Mouse (Mus musculus) T-cell, adult 2 months (primary cell): ENCODE measurements around the gene Hspa4l.

Experiments used
- DNase-seq: peaks from one replicate; pipeline ENCODE4 v3.0.0; 2022; ENCODE audit warnings: low spot score

Hspa4l gene

GRCm38 (mm10) chr3:40744024-40744835 is at the start of gene Hspa4l:
Gene Hspa4l (plus strand): TSS chr3:40744495.
- DNase-seq: no peak

GRCm38 (mm10) chr3:40695162-40695561 is 49.1 kb upstream of the Hspa4l start:
- DNase-seq: no peak

DNA sequence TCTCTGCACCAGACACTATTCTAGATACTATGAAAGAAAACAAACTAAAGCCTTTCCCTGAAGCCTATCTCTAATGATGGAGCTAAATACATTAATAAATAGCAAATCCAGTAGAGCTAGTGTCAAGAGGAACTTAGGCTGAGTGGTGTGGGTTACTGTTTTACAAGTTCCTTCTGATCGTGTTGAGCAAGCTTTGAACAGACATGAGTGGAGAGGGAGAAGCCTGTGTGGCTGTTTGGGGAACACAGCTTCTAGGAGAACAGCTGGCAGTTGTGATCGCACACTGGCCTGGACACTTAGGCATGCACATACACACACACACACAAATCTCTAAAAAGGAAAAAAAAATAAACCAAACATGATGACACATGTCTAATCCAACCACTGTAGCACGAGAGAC is 45.5 kb upstream of the Hspa4l start:
- DNase-seq: no peak

- DNase-seq: no peak
These were observed 39.4 kb upstream of the Hspa4l start for GRCm38 (mm10) chr3:40704816-40705430.

DNA sequence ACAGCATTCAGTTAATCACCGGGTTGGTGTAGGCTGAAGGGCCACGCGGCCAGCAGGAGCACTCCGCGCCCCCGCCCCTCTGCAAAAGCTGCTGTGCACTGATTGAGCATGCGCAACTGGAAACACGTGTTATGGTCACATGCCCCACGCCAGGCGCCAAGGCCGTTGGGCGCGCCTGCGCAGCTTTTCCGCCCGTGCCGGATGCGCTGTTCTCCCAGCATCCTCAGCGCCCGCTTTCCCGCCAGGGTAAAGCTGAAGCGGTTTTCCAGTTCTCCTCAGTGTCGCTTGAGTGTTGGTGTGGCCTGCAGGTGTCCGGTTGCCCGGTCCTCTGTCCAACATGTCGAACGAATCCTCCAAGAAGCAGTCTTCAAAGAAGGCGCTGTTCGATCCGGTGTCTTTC is 35.6 kb upstream of the Hspa4l start, which contains the start of gene Slc25a31:
Slc25a31 (plus strand) TSS at position 201 of the 400 bp plus-strand sequence.
- DNase-seq: no peak

- DNase-seq: no peak
These were observed 28.2 kb upstream of the Hspa4l start for GRCm38 (mm10) chr3:40716056-40716455.

DNA sequence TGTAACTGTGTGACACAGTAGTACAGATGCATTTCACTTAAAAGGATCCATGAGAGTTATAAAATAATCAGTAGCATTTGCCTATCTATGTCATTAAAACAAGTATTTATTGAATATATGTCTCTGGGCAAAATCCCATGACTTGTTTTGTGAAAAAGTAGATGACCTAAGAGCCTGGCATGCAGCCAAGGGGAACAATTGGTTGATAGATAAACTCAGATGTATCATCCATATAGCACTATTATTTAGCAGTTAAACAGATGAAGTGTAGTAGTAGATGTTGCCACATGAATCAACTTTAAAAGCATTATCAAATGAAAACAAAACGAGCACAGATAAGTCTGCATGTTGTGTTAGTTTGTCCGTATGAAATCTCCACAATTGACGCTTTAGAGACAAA is 25.3 kb upstream of the Hspa4l start:
- DNase-seq: no peak

DNA sequence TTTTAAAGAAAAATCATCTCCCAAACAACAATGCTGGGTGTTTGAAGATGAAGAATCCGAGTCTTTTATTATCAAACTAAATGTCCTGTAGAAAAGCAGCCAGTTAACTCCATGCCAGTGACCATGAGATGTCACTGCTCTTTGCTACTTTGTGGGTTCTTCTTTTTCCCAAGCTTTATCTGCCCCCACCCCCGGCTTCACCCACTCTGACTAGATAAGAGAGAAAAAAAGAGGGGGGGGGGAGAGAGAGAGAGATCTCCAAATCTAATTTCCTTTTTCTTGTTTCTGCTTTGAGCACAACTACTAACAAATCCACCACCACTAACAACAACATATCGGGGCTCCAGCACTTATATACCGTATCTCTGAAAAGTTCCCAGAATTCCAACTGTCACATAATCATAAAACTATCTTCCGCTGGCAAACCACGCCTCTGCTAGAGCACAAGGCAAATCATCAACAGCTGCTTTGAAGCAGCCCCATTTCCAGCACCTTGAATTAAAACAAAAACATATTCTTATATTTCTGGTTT is 5.8 kb upstream of the Hspa4l start:
- DNase-seq: no peak

- peak; percentile 86 for DNase-seq
These were observed 753 bp downstream of the Hspa4l start for GRCm38 (mm10) chr3:40744836-40745660.

DNA sequence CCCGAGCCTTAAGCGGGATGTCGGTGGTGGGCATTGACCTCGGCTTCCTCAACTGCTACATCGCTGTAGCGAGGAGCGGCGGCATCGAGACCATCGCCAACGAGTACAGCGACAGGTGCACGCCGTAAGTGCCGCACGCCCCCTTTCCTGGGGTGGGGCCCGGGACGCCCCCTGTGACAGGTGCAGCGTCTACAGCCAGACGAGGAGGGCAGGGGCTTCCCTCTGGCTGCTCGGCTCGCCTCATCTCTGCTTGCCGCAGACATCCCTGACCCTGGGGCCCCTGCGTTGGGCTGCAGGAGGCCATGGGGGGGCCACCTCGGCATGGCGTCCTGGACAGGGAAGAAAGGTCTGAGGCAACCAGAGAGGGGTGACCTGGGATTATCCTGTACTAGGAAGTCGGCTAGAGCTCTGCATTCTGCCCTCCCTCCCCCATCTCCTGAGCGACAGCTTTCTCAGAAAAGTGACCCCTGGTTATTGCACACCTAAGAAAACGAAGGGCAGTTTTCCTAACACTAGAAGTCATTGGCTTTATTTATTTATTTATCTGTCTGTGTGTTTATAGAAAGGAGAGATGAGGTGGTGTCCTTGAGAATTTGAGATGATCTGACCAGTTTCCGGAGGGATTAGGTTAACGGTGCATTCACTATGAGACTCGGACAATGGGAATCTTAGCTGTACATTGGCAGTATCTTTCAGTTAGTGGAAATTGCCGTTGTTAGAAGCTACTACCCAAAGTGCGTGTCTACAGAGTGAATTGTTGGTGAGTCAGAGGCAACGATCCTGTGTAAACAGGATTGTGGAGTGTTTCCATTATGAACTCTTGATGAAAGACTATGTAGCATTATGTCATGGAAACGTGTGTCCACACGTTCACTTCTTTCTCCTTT is 1.6 kb downstream of the Hspa4l start:
- peak; percentile 2 for DNase-seq

- no peak for DNase-seq
These were observed 16.5 kb downstream of the Hspa4l start for GRCm38 (mm10) chr3:40760746-40761145.

DNA sequence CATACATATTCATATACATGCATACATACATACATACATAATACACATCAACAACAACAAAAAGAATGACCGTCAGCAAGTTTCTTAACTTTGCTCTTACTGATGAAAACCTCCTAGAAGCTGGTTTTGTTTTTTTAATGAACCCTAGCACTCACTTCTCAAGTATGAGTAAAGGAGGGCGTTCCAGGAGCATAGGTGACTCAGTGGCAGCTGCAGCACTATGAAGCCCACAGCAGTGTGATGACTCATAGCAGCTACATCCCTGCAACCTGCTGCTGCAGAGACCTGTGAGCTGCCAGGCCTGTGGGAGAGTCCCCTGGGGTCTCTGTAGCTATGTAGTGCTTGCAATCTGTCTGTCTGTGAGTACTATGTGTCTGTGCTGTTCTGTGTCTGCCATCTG is 17.0 kb downstream of the Hspa4l start:
- DNase-seq: no peak

GRCm38 (mm10) chr3:40793783-40794182 is 49.5 kb downstream of the Hspa4l start:
- DNase-seq: no peak

DNA sequence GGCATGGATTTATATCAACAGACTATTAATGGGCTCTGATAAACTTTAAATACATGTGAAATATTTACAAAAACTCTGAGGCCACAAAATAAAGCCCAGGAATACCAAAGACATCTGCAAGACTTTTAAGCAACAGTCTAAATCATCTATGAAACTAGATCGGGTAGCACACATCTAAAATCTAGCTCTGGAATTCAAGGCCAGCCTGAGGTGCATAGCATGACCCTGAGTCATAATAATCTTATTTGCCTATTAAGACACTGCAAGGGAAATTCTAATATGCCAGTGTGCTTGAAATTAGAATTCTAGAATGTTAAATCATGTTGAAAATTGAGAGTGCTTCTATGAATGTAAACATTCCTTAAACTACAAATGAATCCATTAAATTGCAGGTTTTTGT is 53.8 kb downstream of the Hspa4l start:
- DNase-seq: no peak

DNA sequence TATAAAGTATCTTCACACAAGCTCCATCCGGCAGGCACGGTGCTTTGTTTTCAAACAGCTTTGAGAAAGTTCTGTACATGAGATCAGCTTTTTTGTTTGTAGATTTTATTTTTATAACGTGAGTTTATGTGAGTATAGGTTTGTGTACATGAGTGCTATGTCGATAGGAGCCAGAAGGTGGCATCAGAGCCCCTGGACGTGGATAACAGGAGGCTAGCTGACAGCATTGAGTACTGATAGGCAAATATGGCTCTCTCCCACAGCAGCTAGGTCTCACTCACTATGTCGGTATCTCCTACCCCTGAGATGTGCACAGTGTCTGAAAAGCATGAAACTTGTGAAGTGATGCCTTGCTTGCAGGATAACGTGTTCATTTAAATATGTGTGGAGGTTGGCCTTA is 54.2 kb downstream of the Hspa4l start:
- DNase-seq: peak; percentile 57

DNA sequence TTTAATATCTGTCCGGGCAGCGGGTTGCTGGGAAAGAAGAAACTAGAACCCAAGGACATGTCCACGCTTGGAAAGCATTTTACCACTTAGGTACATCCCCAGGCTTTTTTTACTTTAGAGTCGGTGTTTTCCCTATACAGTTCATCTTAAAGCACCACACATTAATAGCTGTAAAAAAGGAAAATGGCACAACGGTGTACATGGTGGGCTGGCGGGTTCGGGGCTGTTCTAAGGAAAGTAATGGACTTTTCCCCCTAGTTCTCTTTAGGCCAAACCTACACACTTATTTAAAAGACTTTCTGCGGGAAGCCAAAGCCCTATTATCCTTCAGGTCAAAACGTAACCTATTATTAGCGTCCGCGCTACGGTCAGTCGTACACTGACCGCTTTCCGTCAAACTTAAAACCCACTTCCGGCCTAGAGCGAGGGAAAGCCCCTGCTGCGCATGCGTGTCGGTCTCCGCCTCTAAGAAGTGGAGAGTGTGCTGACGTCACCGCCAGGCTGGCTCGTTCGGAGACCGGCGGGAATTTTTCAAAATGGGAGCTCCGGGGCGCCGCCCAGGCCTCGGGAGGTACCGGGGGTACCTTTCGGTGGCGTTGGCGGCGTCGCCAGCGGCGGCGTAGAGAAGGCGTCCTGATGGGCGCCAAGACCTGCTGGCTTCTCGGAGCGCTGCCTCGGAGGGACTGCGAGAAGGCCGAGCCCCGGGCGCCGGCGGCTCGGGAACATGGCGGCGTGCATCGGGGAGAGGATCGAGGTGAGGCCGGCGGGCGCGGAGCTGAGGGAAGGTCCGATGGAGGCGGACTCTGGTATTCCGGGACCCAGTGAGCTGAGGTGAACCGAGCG is 55.5 kb downstream of the Hspa4l start, which contains the start of gene Plk4:
Plk4 (plus strand) TSS at position 490 of the 843 bp plus-strand sequence.
- peak; percentile 93 for DNase-seq

DNA sequence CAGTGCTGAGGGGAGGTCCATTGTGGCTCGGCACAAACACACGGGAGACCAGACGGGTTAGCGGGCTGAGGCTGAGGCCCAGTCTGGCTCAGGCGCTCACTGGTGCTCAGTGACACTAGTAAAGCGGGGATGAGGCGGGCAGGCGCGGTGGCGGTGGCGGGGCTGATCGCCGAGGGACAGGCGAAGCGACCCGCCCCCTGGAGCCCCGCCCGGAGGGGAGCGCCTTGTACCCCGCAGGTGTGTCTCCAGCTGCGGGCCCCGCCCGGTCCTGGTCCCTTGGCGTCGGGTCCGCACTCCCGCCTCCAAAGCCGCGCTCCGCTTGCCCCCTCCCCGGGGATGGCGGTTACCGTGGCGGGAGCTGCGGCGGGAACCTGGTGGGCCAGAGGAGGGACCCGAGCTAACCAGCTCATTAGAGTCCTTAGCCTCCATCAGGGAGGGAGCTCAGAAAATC is 56.1 kb downstream of the Hspa4l start:
- DNase-seq: peak; percentile 48

GRCm38 (mm10) chr3:40806871-40807270 is 62.6 kb downstream of the Hspa4l start:
- DNase-seq: no peak

DNA sequence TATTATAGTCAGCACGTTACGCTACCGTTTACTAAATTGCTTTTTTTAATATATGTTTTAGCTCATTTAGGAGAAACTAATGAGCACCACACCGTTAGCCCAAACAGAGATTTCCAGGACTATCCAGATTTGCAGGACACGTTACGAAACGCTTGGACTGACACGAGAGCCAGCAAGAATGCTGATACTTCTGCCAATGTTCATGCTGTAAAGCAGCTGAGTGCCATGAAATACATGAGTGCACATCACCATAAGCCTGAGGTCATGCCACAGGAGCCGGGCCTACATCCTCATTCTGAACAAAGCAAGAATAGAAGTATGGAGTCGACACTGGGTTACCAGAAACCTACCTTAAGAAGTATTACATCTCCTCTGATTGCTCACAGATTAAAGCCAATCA is 64.4 kb downstream of the Hspa4l start:
- no peak for DNase-seq

DNA sequence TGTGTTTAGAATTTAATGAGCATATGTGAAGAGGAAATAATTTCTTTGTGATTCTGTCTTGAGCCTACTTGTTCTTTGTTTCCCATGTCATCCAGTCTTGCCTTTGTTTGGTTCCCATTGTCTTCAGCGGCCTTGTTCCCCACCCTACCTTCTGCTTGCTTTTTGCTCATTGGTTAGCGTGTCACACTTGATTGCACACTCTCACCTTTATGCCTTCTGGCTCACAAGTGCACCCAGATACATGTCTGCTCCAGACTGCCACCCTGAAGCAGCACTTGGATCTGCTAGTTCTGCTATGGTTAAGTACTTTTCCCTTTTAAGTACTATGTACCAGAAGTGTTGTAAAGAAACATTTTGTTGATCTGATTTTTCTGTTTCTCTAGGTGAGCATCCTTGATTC is 65.6 kb downstream of the Hspa4l start:
- DNase-seq: no peak
